Mouse (Mus musculus) embryo, embryonic 10 days (tissue): ENCODE measurements around the gene Pla2g4b.
A peak's percentile ranks its signal among the peaks of the same experiment; 100 is the strongest.

Experiments used
- DNase-seq: peaks from one replicate; pipeline ENCODE4 v3.0.0-alpha.2; 2015; ENCODE audit warnings: low spot score

Gene Pla2g4b

GRCm38 (mm10) chr2:120062248-120062647 is 29.0 kb downstream of the Pla2g4b start:
- DNase-seq: no peak

GRCm38 (mm10) chr2:120064639-120065038 is 31.4 kb downstream of the Pla2g4b start:
- no peak for DNase-seq

- DNase-seq: no peak
These were observed 32.0 kb downstream of the Pla2g4b start for GRCm38 (mm10) chr2:120065243-120065642.

GRCm38 (mm10) chr2:120066224-120066623 is 33.0 kb downstream of the Pla2g4b start:
- no peak for DNase-seq

- peak; percentile 76 for DNase-seq
These were observed 35.6 kb downstream of the Pla2g4b start for GRCm38 (mm10) chr2:120068555-120069465.

- DNase-seq: no peak
These were observed 36.3 kb downstream of the Pla2g4b start for GRCm38 (mm10) chr2:120069466-120069990.

GRCm38 (mm10) chr2:120074096-120074495 is 40.9 kb downstream of the Pla2g4b start:
- no peak for DNase-seq

GRCm38 (mm10) chr2:120076076-120076705 is 43.0 kb downstream of the Pla2g4b start:
- peak; percentile 69 for DNase-seq

- DNase-seq: no peak
These were observed 49.2 kb downstream of the Pla2g4b start for GRCm38 (mm10) chr2:120082416-120082815.

- no peak for DNase-seq
These were observed 51.6 kb downstream of the Pla2g4b start for GRCm38 (mm10) chr2:120084593-120085361.

- no peak for DNase-seq
These were observed 52.8 kb downstream of the Pla2g4b start for GRCm38 (mm10) chr2:120086038-120086437.

GRCm38 (mm10) chr2:120087391-120087790 is 54.2 kb downstream of the Pla2g4b start:
- DNase-seq: no peak

GRCm38 (mm10) chr2:120087897-120088296 is 54.7 kb downstream of the Pla2g4b start:
- DNase-seq: no peak

GRCm38 (mm10) chr2:120090979-120091378 is 57.8 kb downstream of the Pla2g4b start:
- no peak for DNase-seq
